Mouse (Mus musculus) macrophage (primary cell): Measurements from ENCODE around the gene Scgb2b26. TPM values are rescaled to one million over a fixed set of nuclear protein-coding genes. Genes with fewer than 3 reads are reported as not detected.
"Not testable (repeated sequence)": the region's sequence is repeated elsewhere in the genome, so short reads cannot be mapped to it uniquely, and the experiment has no call there.

Experiments used
- H3K27ac ChIP-seq: fragments of 350-480 bp; formaldehyde crosslinking; 2 replicates; pipeline ENCODE4 v1.9.0; 2021
- H3K36me3 ChIP-seq: fragments of 350-480 bp; formaldehyde crosslinking; 2 replicates; pipeline ENCODE4 v1.9.0; 2021; ENCODE audit errors: inconsistent target
- H3K4me3 ChIP-seq: fragments of 350-480 bp; formaldehyde crosslinking; 2 replicates; pipeline ENCODE4 v1.9.0; 2021; ENCODE audit errors: inconsistent target
- H3K79me2 ChIP-seq: fragments of 350-480 bp; formaldehyde crosslinking; 2 replicates; pipeline ENCODE4 v1.9.0; 2021; ENCODE audit errors: inconsistent target
- WGBS: methylation state at CpG from one replicate; pipeline ENCODE4 v1.1.7; 2026; ENCODE audit warnings: inconsistent platforms; ENCODE audit not compliant: missing documents; 5-methylcytosine and 5-hydroxymethylcytosine counted together
- polyA plus RNA-seq: library from polyadenylated mRNA; stranded (reverse); fragments of 250-400 nt; gene quantifications from 3 replicates; pipeline ENCODE4 v1.2.4, GENCODE M21; 2018; ENCODE audit warnings: inconsistent platforms
- total RNA-seq, 78 experiments: library from RNA; depleted of rRNA; stranded (reverse); fragments of 250-400 nt; gene quantifications; 1 replicate in 9 of 78; 2 replicates in 24 of 78; 3 replicates in 43 of 78; 4 replicates in 2 of 78; pipeline ENCODE4 v1.2.4; 2018; ENCODE audit warnings: inconsistent platforms in 56 of 78

The Scgb2b26 gene
- total RNA-seq (2018; cell fraction: chromatin; rRNA removed) = not detected
- not detected for total RNA-seq (2018; cell fraction: cytosol; rRNA removed)
- total RNA-seq (2018; cell fraction: nucleus; rRNA removed) = not detected
- not detected in 3 replicates for polyA plus RNA-seq

GRCm38 (mm10) chr7:33944940-33945339 is at the start of gene Scgb2b26:
Scgb2b26 (minus strand) TSS chr7:33945040.
- Histone ChIP-seq H3K27ac (no peak within 1 kb of the TSS), H3K4me3 (no peak within 1 kb of the TSS), H3K36me3 (no peaks in the 10 kb centered on the region), H3K79me2 (no peaks in the 10 kb centered on the region)
- 77% methylated on average over 4 of the region's 4 CpGs for WGBS

GRCm38 (mm10) chr7:33982281-33982680 is 37.4 kb upstream of the Scgb2b26 start:
- H3K79me2 ChIP-seq, H3K4me3 ChIP-seq, H3K27ac ChIP-seq, H3K36me3 ChIP-seq: not testable (repeated sequence)
- WGBS = 18% methylated on average over 2 of the region's 9 CpGs

DNA sequence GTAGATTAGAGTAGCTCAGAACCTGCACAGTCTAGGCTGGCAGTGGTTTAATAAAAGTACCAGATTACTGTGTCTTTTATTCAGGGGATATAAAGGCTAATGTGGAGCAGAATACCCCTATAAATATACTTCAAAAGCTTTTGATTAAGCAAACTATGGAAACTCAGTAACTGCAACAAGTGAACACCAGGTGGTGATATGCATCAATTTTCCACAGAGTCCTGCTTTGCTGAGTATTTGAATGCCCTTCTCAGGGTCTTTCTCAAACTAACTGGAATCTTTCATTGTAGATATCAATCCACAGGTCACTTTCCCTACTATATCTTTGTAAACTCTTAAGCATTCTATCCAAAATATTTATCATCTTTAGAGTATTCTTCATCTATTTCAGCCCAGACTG is 41.9 kb downstream of the Scgb2b26 start:
- H3K36me3 ChIP-seq = no peaks in the 10 kb centered on the region
- H3K79me2 ChIP-seq = no peaks in the 10 kb centered on the region
- no peak overlapping the region for H3K4me3 ChIP-seq
- no peak overlapping the region for H3K27ac ChIP-seq

DNA sequence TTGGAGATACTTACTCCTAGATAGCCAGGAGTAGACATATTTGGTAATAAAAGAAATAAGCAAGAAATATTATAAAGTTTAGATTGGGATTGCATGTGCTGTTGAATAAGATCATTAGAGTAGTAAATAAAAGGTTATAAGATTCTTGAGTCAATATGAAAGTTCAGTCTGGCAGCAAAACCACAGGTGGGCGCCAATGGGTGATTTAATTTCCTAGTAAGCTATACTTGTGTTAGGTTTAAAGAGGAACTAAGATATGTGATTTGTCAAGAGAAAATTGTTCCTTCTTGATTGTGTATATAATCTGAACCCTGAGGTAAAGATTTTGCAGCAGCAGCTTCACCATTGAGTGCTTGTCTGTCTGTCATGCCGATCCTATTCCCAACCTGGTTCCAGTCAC is 44.0 kb downstream of the Scgb2b26 start:
- Histone ChIP-seq H3K4me3 (no peak overlapping the region), H3K36me3 (no peaks in the 10 kb centered on the region), H3K27ac (peak overlapping the region; percentile 94), H3K79me2 (no peaks in the 10 kb centered on the region)
- WGBS = 73% methylated on average over 2 of the region's 2 CpGs

GRCm38 (mm10) chr7:33900007-33900406 is 44.8 kb downstream of the Scgb2b26 start:
- no peaks in the 10 kb centered on the region for H3K36me3 ChIP-seq
- H3K4me3 ChIP-seq = no peak overlapping the region
- WGBS = 10% methylated on average over 2 of the region's 2 CpGs
- H3K27ac ChIP-seq = peak overlapping the region; percentile 94
- no peaks in the 10 kb centered on the region for H3K79me2 ChIP-seq

Other genes with a start within 250 kb of the Scgb2b26 start
- gene Scgb2b24, start 205.7 kb downstream of the Scgb2b26 start, polyA plus RNA-seq = not detected in 3 replicates
- gene Scgb1b24, start 201.2 kb downstream of the Scgb2b26 start, polyA plus RNA-seq = not detected in 3 replicates
- not detected in 3 replicates for gene Scgb2b27, start 68.9 kb upstream of the Scgb2b26 start, polyA plus RNA-seq
- not detected in 3 replicates for gene Scgb1b27, start 76.4 kb upstream of the Scgb2b26 start, polyA plus RNA-seq
- gene Scgb1b30, start 150.4 kb upstream of the Scgb2b26 start, polyA plus RNA-seq = not detected in 3 replicates
- gene Wtip, start 188.2 kb upstream of the Scgb2b26 start, polyA plus RNA-seq = 1.1 to 5.6 TPM (median 1.5 TPM) in 3 replicates
- 45.4 to 81.1 TPM (median 48.6 TPM) in 3 replicates for gene Uba2, start 224.6 kb upstream of the Scgb2b26 start, polyA plus RNA-seq